Mouse (Mus musculus): ENCODE results near the gene Pou2f2. TPM values are rescaled to one million over a fixed set of nuclear protein-coding genes. Genes with fewer than 3 reads are reported as not detected.

The Pou2f2 gene
- total RNA-seq, 2 experiments from 2014 or later = 0.19 to 0.50 TPM

GRCm38 (mm10) chr7:25197384-25198018, 18.0 kb upstream of the Pou2f2 start:
- DNase-seq = peak in 1 of 2 experiments; percentile 34
- intact Hi-C loops (cut with DNase I) = no loop called here

- intact Hi-C loops (cut with DNase I) = no loop called here
- DNase-seq = no peak
Measured at GRCm38 (mm10) chr7:25196107-25196506, 16.6 kb upstream of the Pou2f2 start.

GRCm38 (mm10) chr7:25195148-25195547, 15.6 kb upstream of the Pou2f2 start:
- DNase-seq = no peak
- intact Hi-C loops (cut with DNase I) = no loop called here

GRCm38 (mm10) chr7:25192110-25192509, 12.6 kb upstream of the Pou2f2 start:
- intact Hi-C loops (cut with DNase I) = no loop called here

GRCm38 (mm10) chr7:25190806-25191205, 11.3 kb upstream of the Pou2f2 start:
- DNase-seq = no peak
- intact Hi-C loops (cut with DNase I) = no loop called here

More at GRCm38 (mm10) chr7:25192110-25192509, 12.6 kb upstream of the Pou2f2 start:
- no peak for DNase-seq

- intact Hi-C loops (cut with DNase I) = loop anchor here (1.0 to 5.0 kb wide), 3 partner anchors 55 to 161 kb away; no protein-coding TSS in a partner anchor
- peak; percentile 86 to 92 for DNase-seq
Measured at GRCm38 (mm10) chr7:25187662-25188650, 8.4 kb upstream of the Pou2f2 start.

- no peak for DNase-seq
- intact Hi-C loops (cut with DNase I) = no loop called here
Measured at GRCm38 (mm10) chr7:25184091-25184490, 4.6 kb upstream of the Pou2f2 start.

- DNase-seq = no peak
- intact Hi-C loops (cut with DNase I) = no loop called here
Measured at GRCm38 (mm10) chr7:25181814-25182213, 2.3 kb upstream of the Pou2f2 start.

GRCm38 (mm10) chr7:25181331-25181790, 1.8 kb upstream of the Pou2f2 start:
- DNase-seq = peak; percentile 18 to 53

GRCm38 (mm10) chr7:25180512-25180911, 986 bp upstream of the Pou2f2 start:
- intact Hi-C loops (cut with DNase I) = no loop called here

More at GRCm38 (mm10) chr7:25181331-25181790, 1.8 kb upstream of the Pou2f2 start:
- intact Hi-C loops (cut with DNase I) = no loop called here

GRCm38 (mm10) chr7:25178787-25179605, 530 bp downstream of the Pou2f2 start:
- intact Hi-C loops (cut with DNase I) = no loop called here
- DNase-seq = no peak

More at GRCm38 (mm10) chr7:25180512-25180911, 986 bp upstream of the Pou2f2 start:
- DNase-seq = no peak

GRCm38 (mm10) chr7:25178317-25178716, 1.2 kb downstream of the Pou2f2 start:
- DNase-seq = no peak
- intact Hi-C loops (cut with DNase I) = no loop called here

- DNase-seq = no peak
- intact Hi-C loops (cut with DNase I) = no loop called here
Measured at GRCm38 (mm10) chr7:25174343-25174742, 5.2 kb downstream of the Pou2f2 start.

- intact Hi-C loops (cut with DNase I) = no loop called here
- no peak for DNase-seq
Measured at GRCm38 (mm10) chr7:25172669-25173068, 6.9 kb downstream of the Pou2f2 start.

- DNase-seq = no peak
- intact Hi-C loops (cut with DNase I) = no loop called here
Measured at GRCm38 (mm10) chr7:25170583-25170982, 8.9 kb downstream of the Pou2f2 start.

- no peak for DNase-seq
- intact Hi-C loops (cut with DNase I) = no loop called here
Measured at GRCm38 (mm10) chr7:25166106-25166505, 13.4 kb downstream of the Pou2f2 start.

GRCm38 (mm10) chr7:25156158-25156648, 23.3 kb downstream of the Pou2f2 start:
- intact Hi-C loops (cut with DNase I) = loop anchor here (1.0 kb wide), 1 partner anchor 34 kb away; no protein-coding TSS in a partner anchor
- no peak for DNase-seq

GRCm38 (mm10) chr7:25155469-25156157, 23.9 kb downstream of the Pou2f2 start:
- no peak for DNase-seq
- intact Hi-C loops (cut with DNase I) = loop anchor here (1.0 kb wide), 1 partner anchor 33 kb away; no protein-coding TSS in a partner anchor

- no peak for DNase-seq
- intact Hi-C loops (cut with DNase I) = no loop called here
Measured at GRCm38 (mm10) chr7:25154648-25155047, 24.9 kb downstream of the Pou2f2 start.

- no peak for DNase-seq
- intact Hi-C loops (cut with DNase I) = no loop called here
Measured at GRCm38 (mm10) chr7:25153841-25154240, 25.7 kb downstream of the Pou2f2 start.
